Mouse (Mus musculus): Measurements from ENCODE around the gene Hdac5.

Gene Hdac5

DNA sequence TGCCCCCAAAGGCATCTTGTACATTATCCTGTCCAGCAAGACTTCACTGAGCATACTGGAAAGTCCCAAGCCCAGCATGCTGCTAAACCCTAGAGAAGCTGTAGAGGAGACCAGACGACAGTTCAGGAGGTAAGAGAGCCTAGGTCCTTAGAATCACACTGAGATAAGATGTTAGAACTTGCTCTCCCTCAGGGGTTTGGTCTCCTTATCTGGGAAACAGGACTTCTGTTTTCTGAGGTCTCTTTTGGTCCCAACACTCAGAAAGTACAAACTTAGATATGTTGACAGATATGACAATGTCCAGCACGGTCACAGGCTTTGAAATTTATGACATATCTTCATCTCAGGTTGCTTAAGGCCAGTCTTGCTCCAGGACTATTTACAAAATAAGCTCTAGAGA is 6.1 kb upstream of the Hdac5 start:
- DNase-seq, result no peak

DNA sequence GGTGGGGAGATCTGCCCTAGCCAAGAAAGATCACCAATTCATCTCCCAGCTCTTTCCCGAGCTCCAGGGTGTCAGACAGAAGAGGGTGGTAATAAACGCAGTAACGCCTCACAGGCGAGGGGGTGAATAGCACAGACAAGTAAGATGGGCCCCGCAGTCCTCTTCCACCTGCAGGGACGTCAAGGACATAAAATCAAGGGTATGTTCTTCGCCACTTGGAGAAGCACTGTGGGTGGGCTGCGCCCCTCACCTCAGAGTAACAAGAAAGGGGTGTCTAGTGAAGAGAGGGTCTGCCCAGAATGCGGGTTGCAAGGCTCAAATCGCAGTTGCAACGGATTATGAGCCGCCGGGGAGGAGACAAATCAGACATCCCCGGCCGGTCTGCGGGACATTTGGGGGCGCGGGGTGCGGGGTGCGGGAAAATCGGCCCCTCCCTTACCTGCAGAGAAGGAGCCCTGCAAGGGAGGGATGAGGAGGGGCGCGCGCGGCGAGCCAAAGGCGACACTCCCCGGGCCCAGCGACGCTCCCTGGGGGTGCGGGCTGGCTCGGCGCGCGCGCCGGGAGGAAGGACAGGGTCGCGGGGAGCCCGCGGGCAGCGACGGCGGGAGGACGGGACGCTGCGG is 524 bp downstream of the Hdac5 start:
- DNase-seq, result peak; percentile 35

DNA sequence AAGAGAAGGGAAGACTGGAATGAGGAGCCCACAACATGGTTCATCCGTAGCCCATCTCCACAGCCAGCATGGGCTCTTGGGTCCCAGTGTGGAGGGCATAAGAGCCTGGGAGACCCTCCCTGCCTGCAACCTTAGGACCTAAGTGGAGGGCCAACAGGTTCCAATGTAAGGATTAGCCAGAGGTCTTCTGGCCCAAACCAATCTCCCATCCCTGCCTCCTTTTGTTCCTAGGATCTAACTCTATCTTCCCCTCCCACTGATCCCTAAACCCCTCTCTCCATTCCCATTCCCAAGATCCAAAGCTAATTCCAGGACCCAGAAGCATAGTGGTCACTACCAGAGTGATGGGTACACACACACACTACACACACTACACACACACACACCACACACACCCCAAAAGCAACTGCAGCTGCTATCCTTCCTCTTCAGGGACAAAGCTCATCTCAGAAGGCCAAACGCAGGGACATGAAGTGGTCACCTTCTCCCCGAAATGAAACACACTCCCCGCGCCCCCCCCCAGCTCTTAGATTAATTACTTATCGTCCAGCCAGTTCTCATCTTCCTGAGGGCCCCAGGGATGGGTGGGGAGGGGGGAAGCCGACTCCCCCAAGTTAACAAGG is 1.2 kb downstream of the Hdac5 start:
- no peak for DNase-seq

DNA sequence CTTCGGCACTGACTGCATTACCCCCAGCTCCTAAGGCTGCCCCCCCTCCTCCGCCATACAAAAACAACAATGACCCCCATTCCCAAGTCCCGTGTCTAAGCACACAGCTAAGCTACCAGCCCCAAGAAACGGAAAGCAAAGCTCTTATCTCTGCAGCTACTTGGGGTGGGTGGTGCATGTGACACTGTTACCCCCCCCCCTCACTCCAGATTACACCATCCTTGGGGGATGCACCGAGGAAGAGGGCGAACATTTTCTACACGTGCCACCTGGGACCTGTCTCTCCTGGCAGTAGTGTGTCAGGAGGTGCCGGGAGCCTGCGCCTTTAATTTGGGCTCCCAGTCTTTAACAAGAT is 1.8 kb downstream of the Hdac5 start:
- no peak for DNase-seq

DNA sequence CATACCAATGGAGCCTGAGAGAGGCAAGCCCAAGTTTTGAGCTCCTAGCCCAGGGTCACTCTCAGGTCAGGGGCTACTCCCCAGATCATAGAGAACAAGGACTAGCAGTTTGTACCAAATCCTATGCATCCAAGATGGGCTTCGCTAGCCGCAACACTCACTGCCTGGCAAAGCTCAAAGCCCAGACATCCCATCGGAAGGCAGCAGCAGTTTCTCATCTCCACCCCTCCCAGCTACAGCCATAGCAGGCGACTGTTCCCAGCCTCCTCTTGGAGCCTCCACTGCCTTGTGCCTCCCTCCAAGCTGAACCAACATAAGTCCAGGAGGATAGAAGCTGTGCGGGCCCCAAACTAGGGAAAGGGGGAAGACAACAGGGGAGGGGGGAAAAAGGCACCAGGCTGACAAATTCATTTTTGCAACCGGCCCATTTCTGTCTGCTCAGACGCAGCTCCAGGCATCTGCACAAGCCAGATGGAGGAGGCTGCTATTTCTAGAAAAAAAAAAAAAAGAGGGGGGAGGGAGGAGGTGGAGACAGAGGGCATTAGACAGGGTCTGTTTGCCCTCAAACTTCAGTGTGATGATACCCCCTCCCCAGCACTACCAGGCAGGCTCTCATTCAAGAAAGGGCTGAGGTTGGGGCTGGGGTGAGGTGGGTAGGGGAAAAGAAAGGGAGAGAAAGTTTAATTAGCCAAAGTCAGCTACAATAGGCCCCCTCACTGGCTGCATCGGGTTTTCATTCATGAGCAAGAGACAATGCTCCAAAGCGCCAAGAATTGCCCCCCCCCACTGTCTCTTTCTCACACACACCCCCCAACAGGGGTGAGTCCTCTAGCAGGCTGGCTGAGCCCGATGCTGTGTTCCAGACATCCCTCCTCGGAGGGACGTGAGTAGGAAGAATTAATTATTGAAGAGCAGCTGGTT is 2.4 kb downstream of the Hdac5 start:
- DNase-seq, result no peak

DNA sequence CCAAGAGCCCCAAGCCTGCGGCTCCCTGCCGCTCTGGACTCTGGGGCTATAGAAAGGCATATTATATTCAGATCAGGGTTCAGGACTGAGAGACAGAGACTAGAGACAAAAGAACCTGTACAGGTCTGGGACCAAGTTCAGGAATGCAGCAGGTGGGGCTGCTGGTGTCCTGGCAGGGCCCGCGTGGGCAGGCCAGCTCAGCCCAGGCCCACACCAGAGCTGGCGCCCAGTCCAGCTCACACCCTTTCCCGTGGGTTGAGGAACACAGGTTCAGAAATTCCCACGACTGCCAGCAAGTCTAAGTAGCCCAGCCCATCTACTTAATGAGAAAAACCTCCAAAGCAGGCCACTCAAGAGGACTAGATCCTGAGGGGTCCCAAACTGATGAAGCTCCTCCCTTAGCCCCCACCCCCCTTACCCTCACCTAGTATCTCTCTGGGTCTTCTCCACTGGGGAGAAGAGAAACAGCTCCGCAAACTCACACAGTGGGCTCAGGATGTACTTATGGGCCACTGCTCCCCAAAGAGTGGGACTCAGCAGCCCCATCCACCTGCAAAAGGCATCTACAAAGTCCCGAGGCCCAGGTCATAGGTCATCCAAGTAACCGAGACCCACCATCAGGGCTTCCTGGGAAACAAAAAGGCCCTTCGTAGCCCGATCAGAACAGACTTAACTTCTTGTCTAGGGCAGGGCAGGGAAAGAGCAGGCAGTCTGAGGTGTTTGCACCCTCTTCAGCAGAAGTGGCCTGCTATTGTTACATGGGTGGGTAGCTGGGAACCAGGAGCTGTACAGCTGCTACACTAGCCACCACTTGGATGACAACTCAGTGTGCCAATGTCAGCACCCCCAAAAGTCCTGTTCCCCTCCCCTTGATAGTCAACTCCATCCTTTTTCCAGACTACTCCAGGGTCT is 3.6 kb downstream of the Hdac5 start:
- DNase-seq, result no peak

DNA sequence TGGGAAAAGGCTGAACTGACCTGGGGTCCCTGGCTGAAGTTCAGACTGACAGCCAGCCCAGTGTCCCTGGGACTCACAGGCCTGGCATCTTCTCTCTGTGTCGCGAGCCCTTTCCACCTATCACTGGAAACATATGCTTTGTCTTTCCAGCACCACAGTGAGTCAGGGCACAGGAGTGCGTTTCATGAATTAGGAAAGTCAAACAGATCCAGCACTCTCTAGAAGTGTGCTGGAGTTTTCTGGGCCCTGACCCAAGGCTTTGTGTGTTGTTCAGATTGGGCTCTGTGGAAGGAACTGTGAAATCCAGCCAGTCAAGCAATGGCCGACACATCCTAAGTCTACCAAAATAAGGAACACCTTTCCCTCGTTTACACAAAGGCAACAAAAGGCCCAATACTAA is 4.7 kb downstream of the Hdac5 start:
- DNase-seq, result no peak

DNA sequence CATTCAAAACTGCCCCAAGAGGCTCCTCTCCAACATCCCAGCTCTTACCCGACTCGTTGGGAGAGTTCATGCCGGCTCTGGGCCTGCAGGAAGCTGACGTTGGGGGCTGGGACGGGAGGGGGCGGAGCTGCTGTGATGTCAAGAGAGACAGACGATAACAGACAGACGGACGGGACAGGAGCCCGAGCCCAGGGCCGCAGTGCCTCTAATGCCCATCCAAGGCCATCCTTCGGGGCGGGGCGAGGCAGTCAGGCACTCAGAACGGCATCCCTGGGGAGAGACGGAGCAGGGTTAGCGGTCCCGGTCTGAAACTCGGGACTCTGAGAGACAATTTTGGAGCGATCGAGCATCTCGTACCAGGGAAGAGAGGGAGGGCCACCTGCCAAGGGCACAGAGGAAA is 5.3 kb downstream of the Hdac5 start:
- no peak for DNase-seq

DNA sequence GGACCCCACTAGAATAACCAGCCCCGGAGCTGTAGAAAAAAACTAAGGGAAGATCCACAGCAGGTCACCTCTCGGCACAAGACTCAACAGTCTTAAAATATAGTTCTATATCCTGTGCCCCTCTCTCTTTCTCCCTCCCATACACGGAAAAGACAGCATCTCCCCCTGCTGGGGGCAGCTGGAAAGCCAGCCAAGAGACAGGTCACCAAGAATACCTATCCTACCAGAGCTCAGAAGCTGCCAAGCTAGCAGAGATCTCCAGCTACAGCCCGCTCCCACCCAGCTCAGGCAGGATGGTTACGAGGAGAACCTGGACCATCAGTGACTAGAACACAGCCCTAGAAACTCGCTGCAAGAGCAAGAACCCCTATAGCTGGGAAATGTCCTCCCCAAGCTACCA is 6.8 kb downstream of the Hdac5 start:
- DNase-seq, result peak; percentile 89

DNA sequence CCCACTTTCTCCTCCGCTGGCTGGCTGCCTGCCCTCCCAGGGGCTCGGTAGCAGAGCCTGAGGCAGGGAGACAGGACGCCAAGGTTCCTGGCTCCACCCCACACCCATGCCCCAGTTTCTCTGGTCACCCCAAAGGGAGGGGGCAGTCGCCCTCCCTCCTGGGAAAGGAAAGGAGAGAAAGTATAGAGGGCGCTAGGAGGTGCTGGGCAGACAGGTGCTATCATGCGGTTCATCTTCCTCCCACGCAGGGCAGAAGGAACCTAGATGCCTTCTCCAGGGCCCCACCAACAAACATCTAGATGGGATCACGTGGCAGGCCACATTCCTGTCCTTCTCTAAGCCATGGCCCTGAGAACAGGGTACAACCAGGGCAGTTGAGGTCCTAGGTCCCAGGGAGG is 8.0 kb downstream of the Hdac5 start:
- DNase-seq, result no peak

DNA sequence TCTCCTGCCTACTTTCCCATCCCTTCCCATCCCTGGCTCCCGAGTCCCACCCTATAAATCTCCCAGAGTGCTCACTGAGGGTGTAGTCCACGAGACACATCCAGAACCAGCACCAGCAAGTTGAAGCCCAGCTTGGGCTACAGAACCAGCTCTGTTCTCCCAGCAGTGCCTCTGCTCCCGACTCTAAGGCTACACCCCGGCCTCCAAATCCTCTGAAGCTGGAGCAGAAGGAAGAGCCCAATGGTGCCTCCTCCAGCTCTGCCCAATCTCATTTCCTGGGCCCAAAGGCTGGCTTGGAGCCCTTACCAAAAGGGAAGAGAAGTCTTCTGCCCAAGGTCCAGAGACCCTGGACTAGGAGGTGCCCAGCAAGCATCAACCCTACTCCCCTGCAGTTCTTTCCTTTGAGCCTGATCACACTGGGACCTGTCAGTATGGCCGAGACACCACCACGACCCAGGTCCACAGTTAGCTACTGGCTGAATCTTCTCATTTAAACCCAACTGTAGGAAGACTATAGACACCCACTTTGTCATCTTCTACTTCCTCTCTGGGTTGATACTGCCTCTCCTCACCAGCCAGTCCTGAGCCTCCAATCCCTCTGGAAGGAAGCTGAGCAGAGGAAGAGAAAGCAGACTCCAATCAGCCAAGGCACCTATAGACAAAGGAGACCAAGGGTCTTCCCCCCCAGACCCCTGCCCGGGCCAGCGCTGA is 8.6 kb downstream of the Hdac5 start:
- no peak for DNase-seq

DNA sequence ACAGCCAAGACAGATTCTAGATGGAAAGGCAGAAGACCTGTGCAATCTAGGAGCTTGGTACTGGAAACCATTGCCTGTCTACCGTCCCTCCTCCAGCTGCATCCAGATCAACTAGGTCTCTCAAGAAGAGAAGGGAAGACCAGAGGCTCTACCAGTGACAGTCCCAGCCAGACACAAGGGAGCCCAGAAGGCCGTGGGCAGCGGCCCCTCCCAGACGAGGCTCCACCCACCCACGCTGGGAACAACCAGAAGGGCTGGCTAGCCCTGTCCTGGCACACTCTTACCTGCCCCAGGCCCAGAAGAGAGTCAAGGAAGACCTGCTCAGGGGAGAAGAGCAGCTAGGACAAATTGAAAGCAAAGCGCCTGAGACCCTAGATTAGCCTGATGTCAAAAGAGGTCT is 9.5 kb downstream of the Hdac5 start:
- DNase-seq, result no peak

DNA sequence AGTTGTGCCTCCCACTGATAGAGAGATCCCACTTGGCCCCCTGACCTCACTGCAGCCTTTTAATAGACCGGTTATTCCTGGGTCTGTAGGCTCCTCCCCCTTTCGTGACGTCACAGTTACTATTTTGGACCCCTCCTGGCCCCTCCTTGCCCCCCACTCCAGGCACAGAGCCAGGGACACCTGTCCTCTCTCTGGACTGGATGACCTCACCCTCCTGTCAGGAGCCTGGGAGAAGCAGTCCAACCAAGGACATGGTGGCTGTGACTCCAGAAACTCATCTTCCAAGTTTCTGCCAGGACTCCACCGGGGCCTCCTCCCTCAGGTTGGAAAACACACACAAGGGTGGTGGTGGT is 10.0 kb downstream of the Hdac5 start:
- no peak for DNase-seq

DNA sequence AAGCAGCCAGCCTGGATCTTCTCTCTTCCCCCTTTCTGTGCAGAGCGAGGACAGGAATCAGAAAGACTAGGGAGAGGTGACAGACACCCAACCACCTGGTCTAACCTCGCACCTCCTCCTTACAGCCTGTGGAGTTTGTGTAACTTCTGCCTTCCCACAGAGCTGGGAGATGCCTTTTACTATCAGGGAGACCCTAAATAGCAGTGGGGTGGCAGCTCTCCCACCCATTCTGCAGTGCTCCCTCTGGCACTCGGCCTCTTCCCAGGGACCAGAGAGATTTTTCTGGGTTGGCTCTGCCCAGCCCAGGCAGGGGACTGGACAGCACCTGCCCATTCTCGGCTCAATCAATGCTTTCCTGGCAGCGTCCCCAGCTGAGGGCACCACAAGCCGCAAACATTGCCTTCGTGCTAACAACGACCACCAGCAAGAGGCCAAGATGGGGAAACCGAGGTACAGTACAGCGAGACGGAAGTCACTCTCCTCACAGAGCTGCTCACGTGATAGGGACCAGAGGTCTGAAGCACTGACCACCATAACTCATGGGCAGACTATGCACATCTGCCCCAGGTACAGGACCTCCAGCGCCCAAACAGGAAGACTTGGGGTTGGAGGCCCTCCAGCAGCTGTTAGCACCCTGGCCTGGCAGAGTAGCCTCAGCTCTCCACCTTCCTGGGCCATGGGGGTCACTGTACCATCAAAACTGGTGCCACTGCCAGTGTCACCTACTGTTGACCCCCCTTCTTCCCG is 10.5 kb downstream of the Hdac5 start:
- no peak for DNase-seq

DNA sequence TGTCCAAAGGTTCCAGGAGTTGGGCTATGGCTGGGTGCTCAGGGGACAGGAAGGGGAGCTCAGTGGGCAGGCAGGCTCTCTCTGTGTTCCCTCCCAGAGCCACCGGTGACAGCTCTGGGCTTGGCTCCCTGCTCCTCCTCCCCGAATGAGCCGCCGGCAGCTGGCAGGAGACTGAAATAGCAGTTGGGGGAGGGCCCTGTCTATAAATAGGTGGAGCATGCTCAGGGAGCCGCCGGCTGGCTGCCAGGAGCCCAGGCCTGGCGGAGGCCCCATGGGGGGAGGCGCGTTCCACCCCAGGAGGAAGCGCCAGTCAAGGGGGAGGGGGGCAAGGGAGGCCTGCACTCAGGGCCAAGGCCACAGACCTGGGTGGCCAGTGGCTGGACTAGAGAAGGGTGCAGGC is 11.2 kb downstream of the Hdac5 start:
- DNase-seq, result peak; percentile 87

DNA sequence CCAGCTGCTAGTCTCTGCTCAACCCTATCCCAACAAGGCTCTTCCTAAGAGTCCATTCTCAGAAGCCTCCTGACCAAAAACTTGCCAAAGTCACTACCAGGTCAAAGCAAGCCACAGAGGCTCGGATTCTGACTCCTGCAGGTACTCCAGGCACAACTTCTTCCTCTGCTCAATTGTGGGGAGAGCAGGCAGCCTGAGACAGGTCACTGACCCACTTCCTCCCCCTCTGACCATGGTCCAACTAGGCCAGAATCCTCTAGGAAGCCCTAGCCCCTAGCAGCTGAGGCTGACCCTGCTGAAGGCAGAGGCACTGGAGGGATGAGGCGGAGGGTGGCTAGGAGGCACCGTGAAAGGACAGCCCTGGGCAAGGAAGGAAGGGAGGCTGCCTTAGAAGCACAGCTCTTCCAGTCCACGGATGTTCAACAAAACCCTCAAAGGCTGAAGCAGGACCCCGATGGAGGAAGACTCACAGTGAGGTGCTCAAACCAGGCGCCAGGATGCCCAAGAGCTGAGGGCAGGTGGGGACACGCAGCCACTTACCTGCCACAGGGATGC is 12.0 kb downstream of the Hdac5 start:
- DNase-seq, result no peak

DNA sequence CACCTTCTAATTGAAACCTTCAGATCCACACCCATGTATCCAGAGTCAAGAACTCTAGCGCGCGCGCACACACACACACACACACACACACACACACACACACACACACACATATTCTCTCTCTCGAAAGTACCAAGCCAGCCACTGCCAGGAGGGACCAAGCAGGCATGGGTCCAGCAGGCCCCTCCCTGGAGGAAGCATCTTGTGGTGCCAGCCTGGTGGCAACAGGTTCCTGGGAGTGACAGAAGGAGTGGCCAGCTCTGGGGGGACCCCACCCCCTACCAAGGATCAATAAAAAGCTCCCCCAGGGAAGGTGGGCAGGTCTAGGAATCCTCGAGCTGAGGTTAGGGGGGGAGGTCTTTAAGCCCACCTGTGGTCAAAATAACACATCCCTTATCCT is 12.6 kb downstream of the Hdac5 start:
- no peak for DNase-seq

DNA sequence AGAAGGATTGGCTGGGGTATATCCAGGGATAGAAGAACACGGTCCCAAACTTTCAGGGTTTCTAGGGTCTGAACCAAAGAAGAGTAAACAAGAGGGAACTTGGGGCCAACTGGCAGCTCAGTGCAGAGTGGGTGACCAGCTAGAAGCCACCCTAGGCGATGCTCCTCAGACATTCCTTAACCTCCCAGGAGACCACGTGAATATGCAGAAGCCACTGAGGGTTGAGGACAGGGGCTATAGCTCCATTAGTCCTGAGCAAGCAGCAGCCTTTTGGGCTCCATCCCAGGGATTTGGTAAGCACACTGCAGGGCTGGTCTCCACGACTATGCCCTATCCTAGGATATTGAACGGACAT is 13.1 kb downstream of the Hdac5 start:
- no peak for DNase-seq

DNA sequence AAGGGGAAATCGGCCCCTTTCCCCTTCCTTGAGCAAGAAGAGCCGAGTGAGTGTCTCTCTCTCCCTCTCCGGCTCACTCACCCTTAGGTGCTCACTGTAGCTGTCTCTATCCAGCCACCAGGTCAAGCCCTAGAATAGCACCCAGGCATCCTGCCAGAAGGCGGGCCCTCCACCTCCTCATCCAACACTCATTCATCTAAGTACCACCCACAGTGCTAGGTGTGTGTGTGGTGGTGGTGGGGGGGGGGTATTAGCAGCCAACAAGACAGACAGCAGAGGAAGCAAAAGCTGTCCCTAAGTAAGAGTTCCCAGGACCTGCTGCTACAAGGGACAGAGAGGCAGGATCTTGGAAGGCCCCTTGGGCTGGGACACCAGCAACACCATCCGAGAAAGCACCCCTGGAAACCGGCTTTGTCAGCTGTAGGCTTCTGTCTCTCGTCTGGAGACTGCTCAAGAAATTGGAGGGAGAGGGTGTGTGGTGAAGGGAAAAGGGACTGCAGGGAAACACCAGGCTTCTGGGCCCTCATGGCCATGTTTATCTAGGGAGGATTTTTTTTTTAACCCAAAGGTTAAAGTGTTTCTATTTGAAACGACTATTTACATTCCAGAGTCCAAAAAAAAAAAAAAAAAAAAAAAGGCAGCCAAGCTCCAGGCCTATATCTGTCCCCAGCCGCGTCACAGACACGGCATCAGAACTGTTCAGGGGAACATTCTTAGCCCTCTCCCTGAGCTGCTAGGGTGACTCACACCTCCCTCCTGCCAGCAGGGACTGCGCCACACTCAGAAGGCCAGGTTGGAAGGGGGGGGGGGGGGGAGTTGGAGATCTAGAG is 13.7 kb downstream of the Hdac5 start:
- no peak for DNase-seq

DNA sequence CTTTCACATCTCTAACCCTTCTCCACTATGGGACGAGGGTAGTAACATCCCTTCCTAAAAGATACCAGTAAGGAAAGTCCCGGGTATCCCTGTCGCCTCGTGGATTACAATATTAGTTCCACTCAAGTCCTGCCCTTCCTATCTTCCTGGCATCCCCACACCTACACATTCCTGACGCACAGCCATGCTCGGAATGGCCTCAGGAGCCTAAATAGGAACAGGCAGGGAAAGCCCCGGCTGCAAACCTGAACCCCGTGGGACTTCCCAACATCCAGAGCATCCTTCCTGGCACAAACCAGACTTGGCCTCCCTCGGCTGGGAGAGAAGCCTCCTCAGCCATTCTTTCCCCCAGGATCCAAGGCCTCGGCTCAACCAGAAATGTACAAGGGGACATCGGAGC is 14.5 kb downstream of the Hdac5 start:
- DNase-seq, result no peak
